Mouse (Mus musculus) lung, embryonic 14.5 days (tissue): ENCODE measurements around the gene Smarcd1. TPM values are rescaled to one million over a fixed set of nuclear protein-coding genes. Genes with fewer than 3 reads are reported as not detected.

Source experiments
- ATAC-seq: fragments of 200-750 bp; cut with Nextera tagmentation; 2 replicates; pipeline ENCODE4 v1.8.0; 2017; ENCODE audit warnings: mild to moderate bottlenecking, moderate TSS enrichment, moderate library complexity; ENCODE audit not compliant: insufficient read depth
- DNase-seq: peaks from one replicate; pipeline ENCODE4 v3.0.0-alpha.2; 2015
- H3K27ac ChIP-seq: fragments of 300-500 bp; sonication (generic); 2 replicates; pipeline ENCODE4 v1.5.1; 2014; ENCODE audit warnings: low read depth, mild to moderate bottlenecking, moderate library complexity
- H3K27me3 ChIP-seq: fragments of 300-500 bp; sonication (generic); 2 replicates; pipeline ENCODE4 v1.6.1; 2014; ENCODE audit warnings: low read length, control low read depth; ENCODE audit not compliant: insufficient read depth
- H3K36me3 ChIP-seq: fragments of 300-500 bp; sonication (generic); 2 replicates; pipeline ENCODE4 v1.6.1; 2014; ENCODE audit warnings: control low read depth; ENCODE audit not compliant: insufficient read depth
- H3K4me1 ChIP-seq: fragments of 300-500 bp; sonication (generic); 2 replicates; pipeline ENCODE4 v1.6.1; 2014; ENCODE audit warnings: antibody characterized with exemption, control low read depth; ENCODE audit not compliant: insufficient read depth
- H3K4me2 ChIP-seq: fragments of 300-500 bp; sonication (generic); 2 replicates; pipeline ENCODE4 v1.6.1; 2014; ENCODE audit warnings: mild to moderate bottlenecking
- H3K4me3 ChIP-seq: fragments of 300-500 bp; sonication (generic); 2 replicates; pipeline ENCODE4 v1.5.1; 2014; ENCODE audit warnings: low read depth, low read length
- H3K9ac ChIP-seq: fragments of 300-500 bp; sonication (generic); 2 replicates; pipeline ENCODE4 v1.6.1; 2014
- H3K9me3 ChIP-seq: fragments of 300-500 bp; sonication (generic); 2 replicates; pipeline ENCODE4 v1.6.1; 2016; ENCODE audit warnings: low read depth, low read length, control low read depth
- CTCF ChIP-seq: IDR thresholded peaks from 2 replicates; pipeline ENCODE4 v1.5.1; 2016; ENCODE audit warnings: antibody characterized with exemption, low read depth
- WGBS: fragments of 180-500 bp; shearing (Covaris S2); extraction: QIAGEN DNeasy Blood & Tissue Kit; methylation state at CpG from one replicate; pipeline ENCODE4 v1.1.7; 2014; 5-methylcytosine and 5-hydroxymethylcytosine counted together
- polyA plus RNA-seq: library from polyadenylated mRNA; unstranded; fragments of >200 nt; fragmentation: Nextera tagmentation; extraction: Ambion mirVana; gene quantifications from 2 replicates; pipeline ENCODE4 v1.2.1, GENCODE M21; 2014

Gene Smarcd1
- polyA plus RNA-seq, 1 experiment from 2014 or later: 63.5 TPM

DNA sequence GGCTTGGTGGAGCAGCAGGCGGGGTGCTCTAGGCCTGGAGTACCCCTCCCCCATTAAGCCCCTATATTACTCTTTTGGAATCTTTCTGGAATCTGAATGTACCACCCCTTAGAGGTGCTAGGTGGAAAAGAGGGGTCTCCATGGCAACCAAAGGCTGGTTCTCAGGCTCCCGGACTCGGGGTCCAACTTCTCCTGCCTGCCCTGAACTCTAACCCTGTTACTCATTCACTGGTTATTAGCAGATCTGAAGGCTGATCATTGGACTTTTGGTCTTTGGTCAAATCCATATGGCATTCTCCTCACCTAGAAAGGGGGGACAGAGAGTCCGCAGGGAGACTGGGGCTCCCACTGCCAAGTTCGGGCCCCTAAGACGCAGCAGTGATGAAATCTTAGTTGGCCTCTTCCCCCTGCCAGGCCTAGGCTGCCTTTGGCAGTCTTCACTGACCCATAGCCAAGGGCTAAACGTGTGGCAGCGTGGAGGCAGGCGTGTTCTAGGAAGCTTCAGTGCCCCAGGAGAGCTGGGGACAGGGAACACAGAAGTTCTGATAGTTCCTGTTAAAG is 16.6 kb downstream of the Smarcd1 start:
- H3K27me3 ChIP-seq: no peaks in the 10 kb centered on the region

GRCm38 (mm10) chr15:99719865-99720264 is 17.9 kb downstream of the Smarcd1 start:
- Histone ChIP-seq H3K9ac (no peak overlapping the region), H3K4me2 (no peak overlapping the region), H3K27me3 (no peaks in the 10 kb centered on the region), H3K4me3 (no peak overlapping the region), H3K9me3 (no peaks in the 10 kb centered on the region), H3K36me3 (peaks cover 12% of the 10 kb centered on the region; the same call in 1 of the 2 replicates), H3K27ac (no peak overlapping the region), H3K4me1 (peaks cover 8% of the 10 kb centered on the region; the same call in 1 of the 2 replicates)
- no peak for TF ChIP-seq CTCF
- no peak for ATAC-seq
- WGBS: 74% methylated on average over 8 of the region's 8 CpGs
- DNase-seq: no peak

More for the DNA sequence above, 16.6 kb downstream of the Smarcd1 start:
- ATAC-seq: no peak
- Histone ChIP-seq H3K4me1 (peaks cover 4% of the 10 kb centered on the region; the same call in 1 of the 2 replicates), H3K9ac (no peak overlapping the region), H3K36me3 (peaks cover 25% of the 10 kb centered on the region), H3K27ac (no peak overlapping the region), H3K9me3 (no peaks in the 10 kb centered on the region), H3K4me2 (no peak overlapping the region), H3K4me3 (no peak overlapping the region)
- WGBS: 81% methylated on average over 9 of the region's 9 CpGs
- TF ChIP-seq CTCF: no peak
- DNase-seq: no peak

DNA sequence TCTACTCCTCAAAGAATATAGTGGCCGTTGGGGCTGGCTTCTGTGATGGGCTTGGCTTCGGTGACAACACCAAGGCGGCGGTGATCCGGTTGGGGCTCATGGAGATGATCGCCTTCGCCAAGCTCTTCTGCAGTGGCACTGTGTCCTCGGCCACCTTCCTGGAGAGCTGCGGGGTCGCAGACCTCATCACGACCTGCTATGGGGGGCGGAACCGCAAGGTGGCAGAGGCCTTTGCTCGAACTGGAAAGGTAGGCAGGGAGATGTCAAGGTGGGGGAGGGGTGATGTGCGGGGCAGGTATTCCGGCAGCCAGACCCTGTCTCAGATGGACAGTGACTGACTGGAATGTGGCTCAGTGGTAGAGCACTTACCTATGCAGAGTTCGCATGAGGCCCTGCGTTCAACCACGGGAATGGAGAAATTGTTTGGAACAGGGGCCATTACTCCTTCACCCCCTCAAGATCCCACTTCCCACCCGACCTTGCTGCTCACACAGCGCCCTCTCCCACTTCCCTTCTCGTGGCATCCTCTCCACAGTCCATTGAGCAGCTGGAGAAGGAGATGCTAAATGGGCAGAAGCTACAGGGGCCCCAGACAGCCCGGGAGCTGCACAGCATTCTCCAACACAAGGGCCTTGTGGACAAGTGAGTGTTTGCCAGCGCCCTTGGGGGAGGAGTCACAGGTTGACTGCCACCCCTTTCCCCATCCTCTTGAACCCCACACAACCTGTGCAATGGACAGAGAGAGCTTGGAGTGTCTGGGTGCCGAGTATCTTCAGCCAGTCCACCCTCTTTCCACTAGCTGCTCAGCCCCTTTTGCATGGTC is 20.2 kb downstream of the Smarcd1 start:
- ATAC-seq: no peak
- Histone ChIP-seq H3K9ac (no peak overlapping the region), H3K27me3 (no peaks in the 10 kb centered on the region), H3K9me3 (no peaks in the 10 kb centered on the region), H3K27ac (no peak overlapping the region), H3K4me2 (no peak overlapping the region), H3K4me3 (no peak overlapping the region), H3K36me3 (peaks cover 6% of the 10 kb centered on the region; the same call in 1 of the 2 replicates), H3K4me1 (peaks cover 11% of the 10 kb centered on the region)
- TF ChIP-seq CTCF: no peak
- DNase-seq: no peak
- WGBS: 65% methylated on average over 25 of the region's 25 CpGs

GRCm38 (mm10) chr15:99723120-99723514 is 21.2 kb downstream of the Smarcd1 start:
- no peak overlapping the region for H3K9ac ChIP-seq
- H3K27me3 ChIP-seq: no peaks in the 10 kb centered on the region
- H3K4me2 ChIP-seq: peak overlapping the region; percentile 71
- WGBS: 53% methylated on average over 10 of the region's 10 CpGs
- no peak overlapping the region for H3K4me3 ChIP-seq
- H3K9me3 ChIP-seq: no peaks in the 10 kb centered on the region
- H3K27ac ChIP-seq: peak overlapping the region; percentile 82; the same call in 1 of the 2 replicates
- H3K36me3 ChIP-seq: peaks cover 14% of the 10 kb centered on the region
- ATAC-seq (no peak), DNase-seq (no peak)
- no peak for TF ChIP-seq CTCF
- H3K4me1 ChIP-seq: peaks cover 11% of the 10 kb centered on the region

DNA sequence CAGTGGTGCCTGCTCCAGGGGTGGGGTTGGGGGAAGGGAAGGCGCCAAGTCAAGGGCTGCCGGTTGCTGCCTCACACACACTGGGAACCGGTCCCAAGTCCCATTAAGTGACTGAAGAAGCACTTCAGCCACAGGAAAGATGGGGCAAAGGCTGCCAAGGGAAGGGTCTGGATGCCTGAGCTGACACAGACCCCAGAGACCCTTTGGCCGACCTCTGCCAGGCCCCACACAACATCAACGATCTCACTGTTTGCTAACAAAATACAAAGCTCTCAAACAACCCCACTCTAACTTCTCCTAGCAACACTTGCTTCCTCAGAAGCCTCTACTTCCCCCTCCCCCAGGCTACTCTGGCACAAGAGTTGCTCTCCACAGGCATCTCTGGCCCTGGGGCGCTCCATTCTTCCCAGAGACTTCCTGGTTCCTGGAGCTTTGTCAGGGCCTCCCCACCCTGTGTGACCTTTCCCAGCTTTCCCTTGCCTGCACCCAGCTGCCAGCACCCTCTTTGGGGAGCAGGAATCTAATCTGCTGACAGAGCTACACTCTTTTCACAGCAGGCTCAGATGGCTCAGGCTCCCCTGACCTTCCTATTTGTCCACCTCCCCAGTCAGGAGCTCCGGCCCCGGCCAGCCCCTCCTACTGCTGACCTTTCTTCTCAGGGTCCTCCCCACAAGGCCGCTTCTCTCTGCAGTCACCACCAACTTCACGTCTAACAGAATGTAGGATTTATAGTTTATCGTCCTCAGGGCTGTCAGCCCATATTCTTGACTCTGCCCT is 21.8 kb downstream of the Smarcd1 start:
- peak; percentile 60 for DNase-seq

GRCm38 (mm10) chr15:99724292-99725021 is 22.5 kb downstream of the Smarcd1 start:
- 9% methylated on average over 16 of the region's 16 CpGs for WGBS

More for the DNA sequence above, 21.8 kb downstream of the Smarcd1 start:
- Histone ChIP-seq H3K36me3 (peaks cover 19% of the 10 kb centered on the region), H3K9ac (peak overlapping the region; percentile 26; the same call in 1 of the 2 replicates), H3K4me2 (peak overlapping the region; percentile 71), H3K4me1 (peaks cover 11% of the 10 kb centered on the region), H3K4me3 (peak overlapping the region; percentile 84; the same call in 1 of the 2 replicates), H3K27ac (peak overlapping the region; percentile 82), H3K27me3 (no peaks in the 10 kb centered on the region), H3K9me3 (no peaks in the 10 kb centered on the region)
- no peak for TF ChIP-seq CTCF
- WGBS: 20% methylated on average over 11 of the region's 11 CpGs
- no peak for ATAC-seq

More at GRCm38 (mm10) chr15:99724292-99725021, 22.5 kb downstream of the Smarcd1 start:
- Histone ChIP-seq H3K4me2 (peak overlapping the region; percentile 71), H3K36me3 (peaks cover 25% of the 10 kb centered on the region), H3K9ac (peak overlapping the region; percentile 34), H3K4me1 (peaks cover 11% of the 10 kb centered on the region), H3K4me3 (peak overlapping the region; percentile 84), H3K9me3 (no peaks in the 10 kb centered on the region), H3K27ac (peak overlapping the region; percentile 82), H3K27me3 (no peaks in the 10 kb centered on the region)
- peak; percentile 82 for TF ChIP-seq CTCF
- DNase-seq (peak; percentile 91), ATAC-seq (peak; percentile 36)
